15 mouse cellular contexts compared by ENCODE assay signal in genomic region chr15:96617555-96617954, GRCm38 (mm10).
"Had no signal": no experiment of that assay in that cellular context is flagged by ENCODE, and none has a peak within 500 bp of the region (broad histone marks: within the 10 kb centered on the region; RNA-seq: fewer than 3 reads in every experiment).

No protein-coding gene starts in this region.

- H3K27me3 ChIP-seq: limb, embryonic 15.5 days; liver, embryonic 12.5 days; neural tube, embryonic 15.5 days had no signal

- H3K4me3 ChIP-seq: limb, embryonic 15.5 days; liver, embryonic 12.5 days; midbrain, embryonic 10.5 days; myocyte; neural tube, embryonic 15.5 days had no signal

- H3K4me2 ChIP-seq: limb, embryonic 15.5 days; liver, embryonic 12.5 days; lung, embryonic 14.5 days; neural tube, embryonic 15.5 days had no signal

- H3K4me1 ChIP-seq: limb, embryonic 15.5 days; liver, embryonic 12.5 days; midbrain, embryonic 10.5 days; neural tube, embryonic 15.5 days had no signal

- ATAC-seq: liver, embryonic 12.5 days had no signal

- H3K9ac ChIP-seq: limb, embryonic 15.5 days; liver, embryonic 12.5 days; lung, embryonic 14.5 days; neural tube, embryonic 15.5 days had no signal

- DNase-seq: kidney, postnatal 36 days; layer of hippocampus, adult 9-11 months; layer of hippocampus, postnatal 36 days; lung, embryonic 14.5 days; lung, postnatal 10 days; lung, postnatal 4 days; midbrain, embryonic 14.5 days; right cerebral cortex, adult 18-20 months; thymus, adult 18-20 months; thymus, postnatal 25 days had no signal

- H3K27ac ChIP-seq: limb, embryonic 15.5 days; liver, embryonic 12.5 days; midbrain, embryonic 10.5 days; neural tube, embryonic 15.5 days had no signal
